Mouse (Mus musculus) heart, adult 2 months (tissue): ENCODE data around the gene Sema3f.

ENCODE experiments used
- CTCF ChIP-seq: fragments of 200-600 bp; IDR thresholded peaks from 2 replicates; pipeline ENCODE4 v1.8.1; 2022; ENCODE audit warnings: antibody characterized with exemption, mild to moderate bottlenecking, moderate library complexity
- EP300 ChIP-seq: fragments of 200-500 bp; IDR thresholded peaks from 2 replicates; pipeline ENCODE4 v1.6.1; 2011; ENCODE audit warnings: low read depth, low read length, control low read depth; ENCODE audit not compliant: insufficient read depth
- POLR2A ChIP-seq: fragments of 200-500 bp; IDR thresholded peaks from 2 replicates; pipeline ENCODE4 v1.6.1; 2011; ENCODE audit warnings: mild to moderate bottlenecking, low read depth, low read length, control low read depth; ENCODE audit not compliant: insufficient read depth

GRCm38 (mm10) chr9:107706781-107707211, 3.5 kb downstream of the Sema3f start:
- TF ChIP-seq EP300, result no peak
- no peak for TF ChIP-seq POLR2A
- TF ChIP-seq CTCF, result no peak
